Mouse (Mus musculus) MEL-GATA-1-ER (cell line): ENCODE measurements at regions not wholly inside any gene's neighbourhood (a gene's known extent, or its start where the extent isn't known, plus 50 kb on each side); places are given as distances from the start of the nearest gene placed in this dataset.

ENCODE experiments used
- DNase-seq: peaks from one replicate; pipeline ENCODE4 v3.0.0-alpha.2; 2012; ENCODE audit warnings: low read depth; ENCODE audit errors: extremely low read depth

DNA sequence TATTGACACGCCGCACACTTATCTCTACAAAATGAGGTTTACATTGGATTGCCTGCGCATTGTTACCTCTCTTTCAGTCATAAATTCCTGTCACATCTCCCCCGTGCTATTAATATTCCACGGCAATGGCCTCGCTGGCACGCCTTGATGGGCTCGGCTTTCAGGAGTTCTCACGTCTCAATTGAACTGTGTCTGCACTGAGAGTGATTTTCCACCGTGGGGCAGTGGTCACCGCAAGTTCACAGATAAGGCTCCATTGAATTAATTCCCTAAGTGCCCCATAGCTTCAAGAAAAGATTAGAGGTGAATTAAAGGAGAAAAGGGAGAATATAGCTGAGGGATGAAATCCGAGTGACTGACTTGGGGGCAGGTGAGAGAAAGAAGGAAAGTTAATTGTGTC lies 424.5 kb downstream of the Ajap1 start:
- DNase-seq = no peak

DNA sequence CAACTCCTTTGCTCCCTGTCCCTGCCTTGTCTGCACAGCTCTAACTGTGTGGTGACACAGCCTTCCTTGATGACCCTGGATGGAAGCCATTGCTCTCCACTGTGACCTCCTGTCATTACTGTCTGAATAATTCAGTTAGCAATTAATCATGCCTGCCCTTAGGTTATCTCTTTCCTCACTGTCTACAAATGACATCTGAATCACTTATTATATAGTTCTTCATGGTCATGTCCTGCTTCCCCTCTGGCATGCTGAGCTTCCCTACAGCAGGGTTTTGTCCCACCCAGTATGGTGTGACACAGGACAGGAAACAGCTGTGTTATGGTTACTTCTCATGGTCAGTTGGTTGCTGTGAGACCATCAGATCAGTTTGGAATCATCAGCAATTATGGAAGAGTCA lies 458.9 kb downstream of the Ajap1 start:
- DNase-seq = no peak

DNA sequence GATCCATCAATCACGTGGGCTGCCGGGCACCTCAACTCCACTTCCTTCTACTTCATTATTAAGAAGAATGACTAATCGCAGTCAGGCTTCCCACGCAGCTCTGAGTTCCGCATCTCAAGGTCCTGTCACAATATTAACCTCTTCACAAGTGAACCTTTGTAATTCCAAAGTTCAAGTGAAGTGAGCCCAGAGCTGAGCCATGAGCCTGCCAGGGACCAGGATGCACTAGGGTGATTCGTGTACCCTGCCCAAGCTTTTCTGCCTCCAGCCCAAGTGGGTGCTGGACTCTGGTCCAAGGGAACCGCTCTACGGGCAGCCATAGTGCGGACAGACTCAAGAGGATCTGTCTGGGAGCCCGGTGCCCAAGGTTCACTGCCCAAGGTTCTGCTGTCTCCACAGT lies 463.4 kb downstream of the Ajap1 start:
- no peak for DNase-seq

DNA sequence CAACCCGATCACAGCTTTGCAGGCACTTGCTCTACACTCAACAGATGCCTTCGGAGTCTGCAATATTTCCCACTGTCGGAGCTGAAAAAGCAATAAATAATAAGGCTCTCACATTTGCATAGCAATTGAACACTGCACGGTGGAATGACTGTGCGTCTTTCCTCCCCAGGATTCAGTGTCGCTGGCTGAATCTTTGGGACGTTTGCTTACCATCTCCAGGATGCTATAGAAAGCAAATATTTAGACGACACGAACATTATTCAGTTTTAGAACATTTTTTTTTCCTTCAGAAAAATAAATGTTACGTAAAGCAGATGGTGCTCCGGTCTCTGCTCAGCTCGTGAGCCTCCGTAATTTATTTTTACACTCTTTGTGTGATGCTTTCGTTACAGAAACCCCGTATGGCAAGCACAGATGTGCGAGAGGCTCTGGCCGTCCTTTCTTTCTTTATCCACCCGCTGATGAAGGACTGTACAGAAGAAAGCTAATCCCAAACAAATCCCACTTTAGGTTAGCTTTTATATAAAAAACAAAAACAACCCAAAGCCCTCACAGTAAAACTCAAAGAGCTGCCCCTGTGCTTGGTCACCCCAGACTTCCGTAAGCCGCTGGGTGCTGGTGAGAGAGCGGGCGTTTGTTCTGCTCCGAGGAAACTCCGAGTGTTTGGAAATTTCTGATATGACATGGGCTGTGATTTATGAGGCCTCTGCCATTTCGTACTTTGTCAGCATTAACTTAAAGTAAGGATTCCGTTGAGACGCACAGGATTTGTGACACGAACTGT lies 464.3 kb downstream of the Ajap1 start:
- DNase-seq = no peak

DNA sequence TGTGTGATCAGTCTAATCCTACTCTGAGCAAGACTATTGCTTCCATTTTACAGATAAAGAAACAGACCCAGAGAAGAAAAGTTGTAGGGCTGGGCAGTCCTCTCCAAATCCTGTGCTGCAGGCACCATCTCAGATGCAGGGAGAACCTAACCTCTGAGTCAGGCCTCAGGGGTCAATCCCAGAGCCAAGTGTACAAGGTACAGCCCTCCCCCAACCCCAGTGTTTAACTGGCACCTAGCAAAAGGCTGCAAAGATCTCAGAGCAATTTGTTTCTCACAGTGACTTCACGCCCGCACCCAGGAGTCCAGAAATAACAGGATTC lies 464.8 kb downstream of the Ajap1 start:
- no peak for DNase-seq

DNA sequence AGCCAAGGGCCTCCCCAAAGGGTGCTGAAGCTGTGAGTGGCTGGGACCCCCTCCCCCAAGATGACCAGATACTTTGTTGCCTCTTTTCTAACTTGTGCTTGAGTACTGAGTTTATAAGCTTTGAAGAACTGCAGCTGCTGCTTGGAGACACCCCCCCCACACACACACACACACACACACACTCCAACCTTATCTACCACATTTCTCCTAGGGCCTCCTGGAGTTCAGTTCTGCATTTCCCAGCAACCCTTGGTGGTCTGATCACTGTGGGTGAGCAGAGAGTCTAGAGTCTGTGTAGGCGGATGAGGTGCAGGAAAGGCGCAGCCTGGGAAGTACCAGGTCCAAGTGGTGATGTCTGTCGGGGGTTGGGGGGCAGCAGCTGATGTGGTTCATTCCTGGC lies 479.3 kb downstream of the Ajap1 start:
- DNase-seq = peak; percentile 62

DNA sequence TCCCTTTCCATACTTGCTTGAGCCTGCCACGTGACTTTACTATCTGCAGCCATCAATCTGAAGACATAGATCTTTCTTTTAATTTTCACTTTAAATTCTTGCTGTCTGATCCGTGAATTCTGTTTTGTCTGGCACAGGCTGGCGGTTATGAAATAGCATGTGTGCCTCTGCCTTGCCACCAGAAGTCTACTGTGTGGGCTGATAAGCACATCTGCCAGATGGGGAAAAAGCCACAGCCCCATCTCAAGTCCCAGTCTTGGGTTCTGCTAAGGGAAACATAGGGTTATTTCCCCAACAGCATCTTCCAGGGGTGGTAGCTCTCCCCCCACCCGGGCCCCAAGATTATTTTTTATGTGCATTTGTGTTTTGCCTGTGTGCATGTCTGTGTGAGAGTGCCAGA lies 480.1 kb downstream of the Ajap1 start:
- peak; percentile 76 for DNase-seq

DNA sequence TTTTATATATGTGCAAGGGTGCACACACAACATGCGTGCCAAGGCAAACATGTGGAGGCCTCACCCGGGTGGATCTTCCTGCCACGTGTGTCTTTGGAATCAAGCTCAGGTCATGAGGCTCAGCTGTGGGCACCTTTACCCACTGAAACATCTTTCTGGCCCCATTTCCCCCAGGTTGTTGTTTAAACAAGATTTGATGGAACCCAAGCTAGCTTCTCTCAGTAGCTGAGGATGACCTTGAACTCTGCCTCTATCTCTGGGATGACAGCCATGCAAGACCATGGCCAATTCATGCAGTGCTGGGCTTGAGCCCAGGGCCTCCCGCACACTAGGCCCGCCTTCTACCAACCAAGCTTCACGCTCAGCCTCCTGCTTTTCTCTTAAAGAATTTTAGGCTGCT lies 480.9 kb downstream of the Ajap1 start:
- DNase-seq = no peak

DNA sequence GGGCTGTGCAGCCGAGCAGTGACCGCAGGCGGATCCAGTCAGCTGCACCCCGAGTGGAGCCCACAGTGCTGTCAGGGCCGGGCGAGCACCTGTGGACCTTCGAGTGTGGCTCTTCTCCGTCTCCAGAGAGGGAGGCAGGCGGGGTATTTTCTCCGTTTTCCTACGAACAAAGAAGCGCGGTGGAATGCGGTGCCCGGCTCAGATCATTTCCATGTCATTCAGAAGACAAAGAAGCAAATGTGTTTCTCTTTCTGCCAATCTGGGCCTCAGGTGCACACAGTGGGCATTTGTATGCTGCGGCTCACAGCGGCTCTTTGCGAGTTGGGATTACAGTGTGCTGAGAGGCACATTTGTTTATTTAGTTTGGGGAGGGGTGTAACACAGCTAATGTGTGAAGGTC lies 483.1 kb downstream of the Ajap1 start:
- DNase-seq = no peak

DNA sequence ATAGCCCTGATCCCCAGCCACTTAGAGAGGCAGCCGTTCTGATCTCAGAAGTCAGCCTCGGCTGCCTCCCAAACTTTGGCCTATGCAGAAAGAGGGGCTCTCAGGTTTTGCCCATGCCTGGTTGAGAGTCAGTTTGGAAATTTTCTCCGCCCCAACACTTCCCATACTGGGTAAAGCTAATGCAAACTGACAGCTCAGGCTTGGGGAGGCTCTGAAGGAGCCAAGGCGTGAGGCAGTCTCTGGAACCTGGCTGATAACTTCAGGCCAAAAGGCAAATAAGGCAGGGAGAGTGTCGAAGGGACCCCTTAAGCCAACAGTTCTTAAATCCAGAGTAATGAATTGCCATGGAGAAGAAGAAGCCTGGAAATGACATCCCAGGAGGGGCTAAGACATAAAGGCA lies 485.4 kb downstream of the Ajap1 start:
- no peak for DNase-seq

DNA sequence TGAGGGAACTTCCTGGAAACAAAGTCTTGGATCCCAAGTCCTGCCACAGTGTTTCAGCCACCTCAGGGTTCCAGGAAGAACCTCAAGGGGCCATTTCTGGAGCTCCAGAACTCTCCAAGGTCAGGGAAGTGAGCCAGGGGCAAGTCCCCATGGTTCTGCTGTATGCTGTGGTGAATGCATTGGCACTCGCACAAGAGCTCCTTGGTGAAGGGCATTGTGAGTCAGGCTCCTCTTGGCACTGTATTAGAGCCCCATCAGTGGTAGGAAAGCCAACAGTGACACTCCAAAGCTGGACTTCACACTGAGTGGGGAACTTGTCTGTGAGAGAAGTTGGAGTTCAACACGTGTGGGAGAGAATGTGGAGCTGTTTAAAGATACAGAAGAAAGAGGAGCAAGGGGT lies 486.0 kb downstream of the Ajap1 start:
- no peak for DNase-seq

DNA sequence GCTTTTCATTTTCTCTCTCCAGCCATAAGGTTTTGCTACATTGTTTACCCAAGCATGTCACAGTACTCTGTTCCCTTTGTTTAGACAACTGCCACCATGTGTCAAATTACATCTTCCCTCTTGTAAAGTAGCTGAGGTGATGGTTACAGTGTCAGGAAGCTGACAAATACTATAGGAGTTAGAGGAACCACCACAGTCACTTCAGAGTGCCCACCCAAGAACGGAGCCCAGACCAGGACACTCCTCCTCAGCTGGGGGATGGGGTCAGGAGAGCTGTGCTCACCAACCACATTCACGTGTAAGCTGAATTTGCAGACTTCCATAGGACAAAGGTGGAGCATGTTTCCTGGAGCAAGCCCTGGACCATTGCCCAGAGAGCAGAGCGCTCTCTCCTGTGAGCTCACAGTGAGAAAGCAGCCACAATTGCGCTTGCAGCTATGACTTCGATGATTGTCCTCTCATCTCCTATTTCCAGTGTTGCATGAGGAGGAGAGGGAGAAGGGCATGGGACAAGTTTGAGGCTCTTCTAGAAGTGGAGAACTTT lies 487.5 kb downstream of the Ajap1 start:
- no peak for DNase-seq

DNA sequence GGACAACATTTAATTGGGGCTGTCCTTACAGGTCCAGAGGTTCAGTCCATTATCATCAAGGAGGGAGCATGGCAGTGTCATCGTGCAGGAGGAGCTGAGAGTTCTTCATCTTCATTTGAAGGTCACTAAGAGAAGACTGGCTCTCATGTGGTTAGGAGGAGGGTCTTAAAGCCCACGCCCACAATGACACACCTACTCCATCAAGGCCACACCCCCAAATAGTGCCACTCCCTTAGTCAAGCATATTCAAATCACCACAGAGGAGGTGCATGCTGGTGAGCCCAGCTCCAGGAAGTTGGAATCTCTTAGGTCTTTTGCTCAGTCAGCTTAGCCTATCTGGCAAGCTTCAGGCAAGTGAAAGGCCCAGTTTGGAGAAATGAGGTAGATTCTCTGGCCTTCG lies 488.4 kb downstream of the Ajap1 start:
- DNase-seq = no peak

DNA sequence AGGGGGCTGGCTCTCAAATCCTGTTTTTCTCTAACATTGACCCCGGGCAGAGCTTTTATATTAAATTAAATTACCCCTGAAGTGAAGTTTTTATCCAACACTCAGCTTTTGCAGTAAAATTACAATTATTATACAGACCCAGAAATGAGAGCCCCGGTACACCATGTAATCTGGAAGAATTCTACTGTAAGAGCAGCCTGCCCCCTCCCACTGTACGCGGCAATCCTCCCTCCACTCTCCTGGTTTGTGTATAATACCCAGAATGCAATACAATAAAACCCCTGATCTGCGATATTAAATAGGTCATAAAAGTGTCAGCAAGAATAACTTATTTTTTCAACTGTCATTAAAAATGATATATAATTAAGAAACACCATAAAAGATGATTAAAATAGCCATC lies 492.3 kb downstream of the Ajap1 start:
- no peak for DNase-seq

DNA sequence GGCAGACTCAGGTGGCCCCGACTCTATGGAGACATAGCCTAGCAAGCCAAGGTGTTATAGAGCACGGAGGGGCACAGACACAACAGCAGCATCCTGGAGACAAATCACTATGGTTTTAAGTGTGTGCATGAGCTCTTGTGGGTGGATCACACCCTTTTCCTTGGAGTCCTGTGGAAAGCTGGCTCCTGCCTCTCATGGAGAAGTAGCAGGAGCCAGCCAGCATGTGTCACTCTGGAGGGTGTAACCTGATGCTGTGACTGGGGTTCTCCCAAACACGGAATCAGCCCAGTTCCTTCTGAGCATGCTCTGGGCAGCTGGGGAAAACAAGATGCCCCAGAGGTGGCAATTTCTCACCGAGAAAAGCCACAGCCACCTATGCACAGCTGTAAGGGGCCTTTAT lies 494.9 kb downstream of the Ajap1 start:
- no peak for DNase-seq

DNA sequence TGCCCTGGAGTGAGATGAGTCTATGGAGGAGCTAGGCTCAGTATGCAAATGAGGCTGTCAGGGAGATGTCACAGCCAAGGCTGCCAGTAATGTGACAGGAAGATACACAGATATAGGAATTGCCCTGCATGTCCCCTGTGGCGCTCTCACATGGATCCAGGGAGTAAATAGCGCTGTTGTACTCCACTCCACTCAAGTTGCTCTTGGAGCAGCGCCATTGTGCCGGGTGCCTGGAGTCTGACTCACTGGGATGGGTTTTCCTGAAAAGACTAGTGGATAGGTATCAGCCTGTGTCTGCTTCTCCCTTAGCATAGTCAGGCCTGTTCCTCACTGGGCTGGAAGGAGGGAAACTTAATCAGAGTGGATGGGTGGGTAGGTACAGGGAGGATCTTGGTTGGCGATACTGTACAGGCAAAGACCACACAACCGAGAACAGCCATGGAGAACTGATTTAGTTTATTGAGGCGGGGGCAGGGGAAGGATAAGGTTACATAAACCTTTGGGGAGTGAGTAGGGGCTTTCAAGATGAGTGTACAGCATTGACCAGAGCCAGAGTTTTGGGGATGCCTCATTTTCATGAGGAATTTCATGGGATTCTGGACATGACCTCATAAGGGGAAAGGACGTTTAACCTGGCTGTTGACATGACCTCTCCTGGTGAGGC lies 497.5 kb upstream of the Kcnab2 start:
- DNase-seq = no peak

DNA sequence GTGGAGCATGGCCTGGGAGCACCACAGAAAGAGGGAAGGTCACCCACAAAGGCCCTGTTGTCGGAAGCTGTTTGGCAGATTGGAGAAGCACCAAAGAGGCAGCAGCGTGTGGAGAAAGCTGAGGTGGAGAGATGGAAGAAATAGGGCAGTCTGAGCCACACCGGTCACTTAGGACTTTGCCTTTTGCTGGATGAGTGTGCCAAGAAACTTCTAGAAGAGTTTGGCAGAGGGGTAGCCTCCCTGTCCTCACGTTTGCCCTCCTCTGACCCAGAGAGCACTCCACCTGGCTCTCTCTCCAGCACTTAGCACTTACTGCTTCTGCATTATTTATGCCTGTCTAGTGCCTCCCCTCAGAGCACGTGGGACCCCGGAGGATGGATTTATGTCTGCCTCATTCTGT lies 485.3 kb upstream of the Kcnab2 start:
- DNase-seq = no peak

DNA sequence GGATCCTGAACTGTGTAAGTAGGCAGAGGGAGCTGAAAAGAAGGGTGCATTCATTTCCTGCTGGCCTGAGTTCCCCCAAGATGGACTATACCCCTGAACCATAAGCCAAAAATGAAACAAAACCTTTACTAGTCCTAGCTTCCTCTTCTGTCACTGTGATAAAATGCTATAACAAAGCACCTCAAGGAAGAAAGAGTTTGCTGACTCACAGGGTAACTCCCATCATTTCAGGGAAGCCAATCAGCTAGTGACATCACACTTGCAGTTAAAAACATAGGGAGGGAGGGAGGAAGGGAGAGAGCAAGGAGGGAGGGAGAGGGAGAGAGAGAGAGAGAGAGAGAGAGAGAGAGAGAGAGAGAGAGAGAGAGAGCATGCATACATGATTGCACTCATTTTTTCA lies 484.5 kb upstream of the Kcnab2 start:
- DNase-seq = peak; percentile 72

DNA sequence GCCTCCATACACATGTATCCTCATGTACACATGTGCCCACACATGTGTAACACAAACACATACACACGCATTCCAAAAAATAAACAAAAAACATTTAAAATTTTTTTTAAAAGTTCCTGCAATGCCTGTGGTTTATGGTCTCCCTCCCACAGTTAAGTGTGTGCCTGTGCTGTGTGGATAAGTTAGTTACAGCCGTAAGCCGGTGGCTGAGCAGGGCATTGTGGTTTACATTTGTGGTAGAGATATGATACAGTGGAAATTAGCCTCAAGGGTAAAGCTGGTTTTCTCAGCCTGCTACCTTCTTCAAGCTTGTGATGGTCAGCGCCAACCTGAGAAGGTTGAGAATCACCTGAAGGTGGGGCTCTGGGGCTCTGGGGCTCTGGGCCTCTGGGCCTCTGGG lies 484.0 kb upstream of the Kcnab2 start:
- peak; percentile 71 for DNase-seq

DNA sequence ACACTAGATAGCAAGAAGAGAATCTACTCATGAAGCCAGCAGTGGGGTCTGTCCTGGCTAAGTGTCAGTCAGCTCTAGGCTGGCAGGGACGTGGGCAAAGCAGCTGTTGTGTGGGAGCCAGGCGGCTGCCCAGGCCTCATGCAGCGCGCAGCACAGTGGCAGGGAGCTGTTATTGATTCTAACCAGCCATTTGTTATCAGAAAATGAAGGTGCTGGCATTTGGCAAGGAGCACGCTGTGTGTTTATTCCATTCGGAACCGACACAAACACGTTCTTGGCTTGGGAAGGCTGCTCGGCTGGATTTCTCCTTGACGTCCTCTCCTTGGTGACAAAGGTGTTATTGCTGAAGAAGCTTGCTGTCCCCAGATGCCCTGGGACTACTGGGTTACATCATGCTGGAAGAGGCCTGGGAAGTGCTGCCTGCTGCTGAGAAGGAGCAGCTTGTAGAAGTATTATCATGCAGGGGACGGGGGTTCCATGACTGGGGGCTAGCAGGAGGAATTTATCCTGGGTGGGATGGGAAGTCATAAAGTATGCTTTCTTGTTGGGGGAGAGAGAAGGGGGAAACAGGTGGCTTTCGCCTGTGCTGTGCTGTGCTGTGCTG lies 482.1 kb upstream of the Kcnab2 start:
- DNase-seq = no peak

DNA sequence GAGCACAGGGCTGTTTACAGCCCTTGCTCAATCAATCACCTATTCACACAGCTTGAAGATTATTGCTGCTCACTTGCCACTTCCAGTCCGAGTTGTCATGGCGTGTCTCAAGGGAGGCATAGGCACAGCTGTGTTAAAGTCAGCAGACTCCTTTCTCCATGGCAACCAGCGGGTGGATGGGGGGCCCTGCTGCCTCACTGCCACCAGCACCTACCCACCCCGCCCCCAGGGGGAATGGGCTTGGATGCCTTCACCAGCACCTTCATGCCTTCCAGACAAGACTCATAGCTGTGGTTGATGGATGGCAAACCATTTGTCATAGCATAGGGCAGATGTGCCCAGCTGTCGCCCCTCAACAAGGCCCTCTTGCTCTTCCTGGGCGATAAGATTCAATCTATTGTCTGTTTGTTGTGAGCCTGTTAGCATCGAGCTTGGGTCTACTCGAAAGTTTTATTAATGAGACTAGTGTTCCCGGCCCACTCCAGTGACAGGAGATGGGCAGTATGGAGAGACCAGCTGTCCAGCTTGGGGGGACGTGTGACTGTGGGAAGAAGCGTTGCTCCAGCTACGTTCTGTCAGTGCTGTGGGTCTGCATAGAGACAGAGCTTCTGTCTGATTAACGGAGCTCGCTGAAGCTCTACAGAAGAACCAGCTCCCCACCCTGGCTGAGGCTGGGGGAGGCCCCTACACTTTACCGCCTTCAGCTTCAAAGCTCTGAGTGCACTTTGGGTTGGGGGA lies 475.7 kb upstream of the Kcnab2 start:
- DNase-seq = no peak

DNA sequence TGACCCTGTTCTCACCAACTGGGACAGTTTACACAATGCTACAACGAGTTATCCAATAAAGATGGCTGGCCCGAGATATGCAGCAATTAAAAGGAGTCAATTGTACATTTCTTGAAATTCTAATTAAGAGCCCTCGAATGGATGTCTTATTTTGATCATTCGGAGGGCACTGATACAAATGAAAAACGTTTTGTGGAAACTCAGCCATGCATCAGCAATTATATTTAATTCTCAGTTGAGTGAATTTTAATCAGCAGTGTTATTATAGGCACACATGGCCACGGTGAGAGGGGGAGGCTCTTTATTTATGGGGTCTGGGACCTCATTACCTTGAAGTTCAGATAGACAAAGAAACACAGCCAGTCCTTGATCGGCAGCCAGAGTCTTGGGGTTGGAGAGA lies 471.3 kb upstream of the Kcnab2 start:
- DNase-seq = no peak
